Mouse (Mus musculus) ZHBTc4 (cell line): Measurements from ENCODE around the gene Mafg.
"Not testable (repeated sequence)": the region's sequence is repeated elsewhere in the genome, so short reads cannot be mapped to it uniquely, and the experiment has no call there.

Experiments used
- DNase-seq: peaks from one replicate; pipeline ENCODE4 v3.0.0-alpha.2; 2011; ENCODE audit warnings: low read depth, low spot score

The Mafg gene

DNA sequence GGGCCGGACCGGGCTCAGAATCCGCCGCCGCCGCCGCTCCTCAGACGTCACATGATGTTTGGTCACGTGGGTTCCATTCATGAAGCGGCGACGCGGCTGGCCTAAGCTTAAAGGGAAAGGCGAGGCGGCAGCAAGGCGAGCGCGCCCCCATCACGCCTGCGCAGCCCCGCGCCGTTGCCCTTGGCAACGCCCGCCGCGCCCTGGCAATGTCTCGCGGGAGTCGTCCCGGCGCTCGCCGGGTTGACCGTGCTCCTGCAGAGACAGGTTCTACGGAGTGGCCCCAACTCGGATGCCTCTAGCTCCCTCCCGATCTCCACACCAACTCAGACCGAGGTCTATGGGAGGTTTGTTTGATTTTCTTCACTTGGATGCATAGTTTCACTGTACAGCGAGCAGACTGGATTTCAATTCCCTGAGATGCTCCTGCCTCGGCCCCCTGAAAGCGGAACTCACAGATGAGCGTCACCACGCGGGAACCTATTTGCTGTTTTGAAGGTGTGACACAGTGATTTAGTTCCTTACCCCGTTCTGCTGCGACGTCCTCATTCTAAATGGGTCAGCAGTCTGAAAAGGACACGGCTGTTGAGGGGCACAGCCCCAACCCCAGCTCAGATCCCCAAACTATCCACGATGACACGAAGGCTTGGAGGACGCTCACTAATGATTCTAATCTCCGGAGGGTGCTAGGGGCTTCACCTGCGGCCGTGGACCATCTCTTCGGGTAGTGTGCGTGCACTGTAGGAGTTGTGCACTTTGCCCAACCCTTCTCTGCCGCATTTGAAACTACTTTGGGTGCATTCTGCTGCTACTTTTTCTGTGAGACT lies at the start of gene Mafg:
Gene Mafg (minus strand): TSS at position 81 of the 824 bp plus-strand sequence.
- DNase-seq, result peak; percentile 99

DNA sequence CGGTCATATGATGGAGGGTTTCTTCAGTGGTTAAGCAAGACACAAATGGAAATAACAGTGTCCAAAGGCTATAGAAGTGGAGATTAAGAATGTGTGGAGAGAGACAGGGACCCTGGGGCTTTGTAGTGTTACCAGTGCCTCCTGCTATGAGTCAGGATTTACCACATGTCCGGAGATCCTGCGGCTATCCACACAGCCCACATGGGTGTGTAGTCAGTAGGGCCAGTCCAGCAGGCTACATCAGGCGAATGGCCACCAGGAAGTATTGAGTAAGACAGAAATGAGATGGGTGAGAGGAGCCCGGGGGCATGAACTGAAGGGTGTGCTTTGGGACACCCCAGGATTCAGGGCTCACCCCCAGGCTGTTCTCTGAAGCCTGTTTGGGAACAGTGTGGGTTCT lies 49.3 kb upstream of the Mafg start:
- no peak for DNase-seq

DNA sequence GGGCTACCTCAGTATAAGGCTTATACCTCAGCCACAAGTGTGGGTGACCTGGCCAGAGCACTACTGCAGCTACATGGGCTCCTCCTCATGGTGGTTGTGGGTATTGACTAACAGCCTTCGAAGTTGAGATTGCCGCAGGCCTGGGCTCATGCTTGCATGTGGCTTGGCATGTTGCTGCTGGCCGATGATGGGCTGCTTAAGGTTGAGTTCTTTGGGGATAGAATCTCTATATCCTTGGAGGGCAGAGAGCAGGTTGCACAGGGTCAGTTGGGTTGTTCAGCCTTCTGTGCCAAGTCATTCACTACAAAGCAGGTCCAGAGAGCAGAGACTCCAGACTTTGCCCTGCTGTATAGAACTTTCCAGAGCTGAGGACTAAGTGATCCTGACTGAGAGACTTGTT lies 46.5 kb upstream of the Mafg start:
- DNase-seq, result peak; percentile 71

DNA sequence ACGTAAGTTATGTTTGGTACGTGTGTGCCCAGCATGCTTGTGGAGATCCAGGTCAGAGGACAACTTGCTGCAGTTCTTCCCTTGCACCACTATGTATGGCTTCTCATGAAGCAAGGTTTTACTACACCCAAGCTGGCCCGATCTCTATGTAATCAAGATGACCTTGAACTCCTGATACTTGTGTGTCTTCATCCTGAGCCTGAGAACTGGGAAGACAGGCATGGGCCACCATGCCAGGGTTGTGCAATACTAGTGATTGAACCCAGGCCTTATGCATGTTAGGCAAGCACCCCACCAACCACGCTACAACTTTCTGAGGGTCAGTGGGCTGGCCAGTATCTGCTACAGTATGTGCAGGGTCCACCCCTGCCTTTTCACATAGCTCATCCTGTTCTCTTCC lies 43.6 kb upstream of the Mafg start:
- DNase-seq, result no peak

DNA sequence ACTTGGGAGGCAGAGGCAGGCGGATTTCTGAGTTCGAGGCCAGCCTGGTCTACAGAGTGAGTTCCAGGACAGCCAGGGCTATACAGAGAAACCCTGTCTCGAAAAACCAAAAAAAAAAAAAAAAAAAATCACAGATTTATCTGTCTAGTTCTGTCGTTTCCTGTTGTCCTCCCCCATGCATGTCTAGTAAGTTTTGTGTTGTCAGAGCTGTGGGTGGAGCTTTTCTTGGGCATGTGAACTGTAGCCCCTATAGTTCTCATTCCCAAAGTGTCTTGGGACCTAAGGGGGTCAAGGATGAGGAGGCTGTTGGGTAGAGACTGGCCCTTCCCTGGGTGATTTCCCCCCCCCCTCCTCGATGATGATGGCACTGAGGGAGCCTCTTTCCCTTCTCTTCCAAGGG lies 42.5 kb upstream of the Mafg start:
- DNase-seq, result not testable (repeated sequence)

DNA sequence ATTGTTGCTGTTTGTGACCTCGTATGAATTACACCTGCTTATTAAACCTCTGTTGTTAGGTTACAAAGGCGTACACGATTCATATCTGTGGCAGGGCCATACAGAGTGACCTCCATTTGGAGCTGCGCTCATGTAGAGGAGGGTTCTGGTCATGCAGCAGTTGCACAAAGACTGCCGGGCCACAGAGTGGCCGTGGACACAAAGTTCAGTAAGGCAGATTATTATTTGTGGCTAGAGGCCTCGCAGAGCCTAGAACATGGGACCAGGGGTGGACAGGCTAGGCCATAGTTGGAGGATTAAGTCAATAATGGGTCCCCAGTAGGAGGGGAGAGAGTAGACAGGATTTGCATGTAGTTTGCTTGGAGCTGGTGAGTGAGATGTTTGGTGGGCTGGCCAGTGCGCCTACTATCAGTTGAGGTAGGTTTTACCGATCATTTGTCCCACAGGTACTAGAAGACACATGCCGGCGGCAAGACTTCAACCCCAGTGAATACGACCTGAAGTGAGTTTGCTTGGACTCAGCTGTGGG lies 40.3 kb upstream of the Mafg start:
- DNase-seq, result no peak

DNA sequence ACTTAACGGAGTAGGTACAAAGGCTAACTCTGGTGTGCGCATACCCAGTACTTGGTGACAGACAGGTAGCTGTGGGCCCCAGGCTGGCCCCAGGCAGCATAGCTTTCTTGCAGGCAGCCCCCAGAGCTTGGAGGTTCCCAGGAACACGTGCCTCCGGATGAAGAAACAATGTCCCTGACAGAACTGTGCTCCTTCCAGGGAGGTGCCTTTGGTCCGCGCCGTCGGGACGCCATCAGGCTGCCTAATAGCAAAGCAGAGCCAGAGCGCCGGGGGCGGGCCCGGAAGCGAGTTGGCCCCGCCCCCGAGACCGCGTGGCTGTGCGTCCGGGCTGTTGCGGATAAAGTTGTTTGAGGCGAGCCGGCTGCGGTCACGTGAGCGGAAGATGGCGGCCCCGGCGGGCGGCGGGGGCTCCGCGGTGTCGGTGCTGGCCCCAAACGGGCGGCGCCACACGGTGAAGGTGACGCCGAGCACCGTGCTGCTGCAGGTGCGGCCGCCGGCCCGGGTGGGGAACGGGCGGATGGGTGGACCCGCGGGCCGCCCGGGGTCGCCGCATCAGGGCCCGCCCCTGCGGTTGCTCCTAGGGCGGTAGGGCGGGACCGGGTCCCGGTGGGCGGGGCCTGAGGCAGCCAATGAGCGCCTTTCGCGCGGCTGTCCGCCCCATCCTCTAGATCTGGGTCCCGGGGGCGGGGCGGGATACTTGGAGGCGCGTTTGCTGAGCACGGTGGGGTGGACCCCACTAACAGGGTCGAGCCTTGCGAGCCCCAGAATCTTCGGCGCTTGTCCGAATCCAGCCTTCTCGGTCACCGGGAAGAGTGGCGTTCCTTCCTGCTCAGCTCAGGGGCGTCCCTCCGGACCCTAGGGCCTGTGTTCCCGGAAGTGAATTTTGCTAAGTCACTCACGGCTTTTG lies 39.5 kb upstream of the Mafg start, which contains the start of gene Aspscr1:
Gene Aspscr1 (plus strand): TSS at position 287 of the 907 bp plus-strand sequence.
- peak; percentile 98 for DNase-seq

DNA sequence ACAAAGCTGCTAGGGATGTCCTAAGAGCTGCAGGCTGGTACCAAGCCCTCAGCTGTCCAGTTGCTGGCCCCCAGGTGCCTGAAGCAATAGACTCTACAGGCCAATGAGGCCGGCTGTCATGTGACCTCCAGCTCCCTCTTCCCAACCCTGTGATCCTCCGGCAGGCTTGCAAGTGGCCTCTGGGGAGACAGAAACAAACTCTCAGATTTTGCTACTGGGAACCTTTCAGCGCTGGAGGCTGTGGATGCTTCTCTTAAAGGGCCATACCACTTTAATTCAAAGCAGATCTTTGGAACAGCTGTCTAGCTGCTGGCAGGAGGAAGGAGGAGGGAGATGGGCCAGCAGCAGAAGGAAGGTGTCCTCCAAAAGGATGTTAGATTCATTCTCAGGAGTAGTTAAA lies 33.2 kb upstream of the Mafg start:
- peak; percentile 62 for DNase-seq

DNA sequence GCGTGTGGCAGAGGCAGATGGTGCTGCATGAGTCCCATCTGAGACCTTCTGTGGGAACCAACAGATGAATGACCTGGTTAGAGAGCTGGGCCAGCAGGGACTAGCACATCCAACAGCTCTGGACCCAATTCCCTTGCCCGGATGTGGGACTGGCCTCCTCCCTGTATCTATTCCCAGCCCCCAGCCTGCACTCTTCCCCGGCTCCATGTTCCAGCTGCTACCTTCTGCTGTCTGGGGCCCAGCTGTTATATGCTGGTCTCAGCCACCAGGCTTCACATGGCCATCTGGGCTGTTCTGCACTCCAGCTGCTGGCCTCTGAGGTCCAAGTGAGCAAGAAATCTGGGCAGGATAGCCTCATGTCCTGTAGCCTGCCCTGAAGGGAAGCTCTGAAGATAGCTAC lies 32.0 kb upstream of the Mafg start:
- no peak for DNase-seq

DNA sequence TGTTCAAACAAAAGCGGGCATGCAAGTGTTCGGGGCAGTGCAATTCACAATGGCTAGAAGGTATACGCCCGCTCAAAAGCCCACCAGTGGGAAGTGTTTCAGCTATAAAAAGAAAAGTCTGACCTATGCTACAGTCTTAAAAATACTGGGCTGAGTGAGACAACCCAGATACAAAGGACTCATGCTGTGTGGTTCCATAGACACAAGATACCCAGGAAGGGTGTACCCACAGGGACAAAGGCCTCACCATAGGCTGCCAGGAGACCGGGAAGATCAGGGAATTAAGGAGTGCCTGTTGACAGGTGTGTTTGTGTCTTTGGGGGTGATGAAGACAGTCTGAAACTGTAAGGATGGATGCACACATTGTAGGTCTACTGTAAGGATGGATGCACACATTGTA lies 30.3 kb upstream of the Mafg start:
- peak; percentile 95 for DNase-seq

DNA sequence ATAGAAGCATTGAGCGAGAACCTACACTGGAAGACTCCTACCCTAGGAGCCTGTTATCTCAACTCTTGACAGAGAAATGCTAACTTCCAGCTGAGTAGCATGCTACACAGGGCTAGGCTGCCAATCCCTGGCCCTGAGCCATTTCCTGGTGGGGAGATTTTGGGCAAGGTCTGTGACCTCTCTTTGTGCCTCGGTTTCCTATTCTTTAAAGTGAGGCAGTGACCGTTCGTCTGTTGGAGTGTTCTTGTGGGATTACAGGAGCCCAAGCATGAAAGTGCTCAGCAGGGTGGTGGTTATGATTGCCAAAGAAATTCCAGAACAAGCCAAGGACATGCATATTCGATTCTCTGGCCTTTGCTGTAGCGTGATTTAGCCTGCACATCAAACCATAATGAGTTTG lies 29.4 kb upstream of the Mafg start:
- no peak for DNase-seq

DNA sequence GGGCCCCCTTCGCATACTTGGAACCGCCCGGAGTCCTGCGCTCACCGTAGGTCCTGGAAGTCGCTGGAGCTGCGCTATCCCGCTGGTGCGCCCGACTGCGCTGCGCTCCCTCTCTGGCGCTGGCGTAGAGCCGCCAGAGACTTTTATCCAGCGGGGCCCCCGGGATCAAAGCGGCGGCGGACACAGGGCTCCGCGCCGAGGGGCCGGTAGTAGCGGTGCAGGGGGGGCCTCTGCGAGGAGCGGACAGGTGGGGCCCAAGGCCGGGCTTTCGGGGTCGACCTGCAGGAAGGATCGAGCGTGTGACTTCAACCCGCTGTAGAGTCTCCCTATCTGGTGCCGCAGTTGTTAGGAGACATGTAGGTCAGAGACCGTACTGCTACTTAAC lies 27.7 kb upstream of the Mafg start, which contains the start of gene Notum:
Gene Notum (minus strand): TSS at position 100 of the 385 bp plus-strand sequence.
- no peak for DNase-seq

DNA sequence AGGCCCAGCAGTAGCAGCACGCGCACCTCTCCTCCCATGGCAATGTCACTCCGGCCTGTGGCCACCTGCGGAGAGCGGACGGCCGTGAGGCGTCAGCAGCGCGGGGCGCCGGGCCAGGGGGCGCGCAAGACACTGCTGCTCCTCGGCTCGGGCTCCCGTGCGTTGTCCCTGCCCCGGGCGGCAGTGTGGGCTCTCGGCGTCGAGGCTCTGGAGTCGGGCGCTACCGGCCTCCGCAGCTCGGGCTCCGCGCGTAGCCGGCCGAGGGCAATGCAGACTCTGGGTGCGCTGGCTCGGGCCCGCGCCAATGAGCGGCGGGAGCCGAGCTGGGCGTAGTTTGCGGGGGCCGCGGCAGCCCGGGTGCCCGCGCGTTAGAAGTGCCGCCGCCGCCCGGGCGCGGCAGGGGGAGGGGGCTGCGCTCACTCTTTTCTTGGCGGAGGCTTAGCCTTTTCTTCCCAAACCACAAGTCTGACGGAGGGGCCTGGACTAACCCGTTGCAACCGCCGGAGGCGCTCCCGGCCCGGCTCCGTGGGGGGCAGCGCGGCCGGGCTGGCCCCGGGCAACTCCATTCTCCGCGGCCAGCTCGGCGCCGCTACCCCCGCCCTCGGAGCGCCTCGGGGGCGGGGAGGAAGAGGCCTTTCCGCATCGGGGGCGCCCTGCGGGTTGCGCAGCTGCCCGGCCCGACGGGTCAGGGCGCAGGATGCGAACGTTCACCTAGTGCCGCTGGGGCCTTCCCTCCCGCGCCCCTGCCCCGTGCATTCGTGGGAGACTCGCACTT lies 27.1 kb upstream of the Mafg start:
- peak; percentile 84 for DNase-seq

DNA sequence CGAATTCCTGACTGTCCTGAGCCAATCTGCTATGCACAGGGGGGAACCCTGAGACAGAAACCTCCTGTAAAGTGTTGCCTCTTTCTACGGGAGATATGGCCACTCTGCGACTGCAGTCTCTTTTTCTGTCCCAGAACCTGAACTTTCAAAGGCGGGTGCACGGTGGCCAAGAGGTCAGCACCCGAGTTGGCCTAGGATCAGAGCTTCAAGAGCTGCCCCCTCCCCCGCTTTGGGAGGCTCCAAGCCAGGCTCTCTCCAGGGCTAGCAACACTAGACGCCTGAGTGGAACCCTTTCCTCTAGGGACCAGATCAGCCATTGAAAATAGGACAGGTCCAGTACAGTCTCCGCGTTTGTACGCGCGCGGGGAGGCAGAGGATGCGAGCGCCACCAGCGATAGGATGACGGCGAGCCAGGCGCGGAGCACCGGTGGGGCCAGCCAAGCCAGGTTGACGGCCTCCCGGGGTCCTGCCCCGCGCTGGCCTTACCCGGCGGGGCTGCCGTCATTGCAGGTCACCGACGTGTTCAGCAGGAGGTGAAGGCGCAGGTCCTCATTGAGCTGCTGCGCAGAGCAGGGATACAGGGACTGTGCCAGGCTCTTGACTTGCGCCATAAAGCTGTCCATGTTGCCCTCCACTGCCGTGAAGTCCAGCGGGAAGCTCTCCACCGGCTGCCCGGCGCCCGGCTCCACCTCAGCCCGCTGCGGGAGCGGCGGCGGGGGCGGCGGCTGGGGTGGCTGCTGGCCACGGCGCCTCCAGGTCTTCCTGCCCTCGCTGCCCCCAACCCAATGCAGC lies 26.3 kb upstream of the Mafg start:
- DNase-seq, result peak; percentile 34

DNA sequence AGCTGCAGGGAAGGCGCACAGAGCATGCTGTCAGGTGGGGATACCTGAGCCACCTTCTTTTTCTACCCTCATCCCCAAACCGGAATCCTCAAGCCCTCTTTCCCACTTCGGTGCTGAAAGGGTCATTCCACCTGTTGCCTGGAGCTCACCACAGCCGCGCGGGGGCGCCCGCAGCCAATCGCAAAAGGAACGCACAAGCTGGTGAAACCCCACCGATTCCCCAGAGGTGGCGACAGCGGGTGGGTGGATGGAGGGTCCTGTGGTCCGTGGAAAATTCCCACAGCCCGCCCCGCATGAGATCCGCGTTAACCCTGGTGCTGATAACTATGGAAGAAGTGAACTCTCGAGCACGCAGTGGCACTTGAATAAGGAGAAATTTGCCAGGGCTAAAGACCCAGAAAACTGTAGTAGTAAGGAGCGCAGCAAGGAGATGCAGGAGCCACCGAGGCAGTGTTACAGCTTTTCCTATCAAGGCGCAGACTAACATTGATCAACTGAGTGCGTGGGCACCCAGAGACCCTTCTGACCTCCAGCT lies 25.5 kb upstream of the Mafg start:
- peak; percentile 95 for DNase-seq

DNA sequence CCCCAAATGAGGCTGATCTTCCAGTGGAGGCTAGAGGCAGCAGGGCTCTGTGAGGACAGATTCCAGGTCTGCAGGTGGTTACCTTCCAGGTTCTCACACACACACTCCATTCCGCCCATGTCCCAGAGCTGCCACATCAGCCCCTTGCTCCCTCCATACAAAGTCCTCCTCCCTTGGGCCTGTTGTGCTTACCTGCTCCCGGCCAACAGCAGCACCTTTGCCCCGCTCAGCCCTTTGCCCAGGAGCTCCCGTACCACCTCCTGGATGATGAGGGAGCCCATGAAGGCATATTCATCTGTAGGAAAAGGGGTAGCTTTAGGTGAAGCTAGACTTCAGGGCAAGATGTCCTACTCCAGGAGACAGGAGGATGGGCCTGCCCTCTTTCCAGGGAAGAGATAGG lies 23.9 kb upstream of the Mafg start:
- no peak for DNase-seq

DNA sequence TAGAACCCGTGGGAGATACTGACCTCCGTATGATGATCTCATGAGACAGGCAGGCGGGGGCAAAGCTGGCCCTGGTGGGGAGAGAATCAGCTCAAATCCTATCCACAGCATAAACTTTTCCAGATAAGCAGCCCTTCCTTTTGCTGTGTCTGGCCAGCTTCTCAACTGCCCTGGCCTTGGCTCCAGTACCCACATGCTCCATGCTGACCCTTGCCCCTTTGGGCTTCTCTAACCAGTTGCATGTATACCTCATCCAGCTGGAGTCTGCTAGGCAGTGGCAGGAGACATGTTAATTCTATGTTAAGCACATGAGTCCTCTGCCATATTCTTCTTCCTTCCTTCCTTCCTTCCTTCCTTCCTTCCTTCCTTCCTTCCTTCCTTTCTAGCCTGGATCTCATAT lies 21.3 kb upstream of the Mafg start:
- no peak for DNase-seq

DNA sequence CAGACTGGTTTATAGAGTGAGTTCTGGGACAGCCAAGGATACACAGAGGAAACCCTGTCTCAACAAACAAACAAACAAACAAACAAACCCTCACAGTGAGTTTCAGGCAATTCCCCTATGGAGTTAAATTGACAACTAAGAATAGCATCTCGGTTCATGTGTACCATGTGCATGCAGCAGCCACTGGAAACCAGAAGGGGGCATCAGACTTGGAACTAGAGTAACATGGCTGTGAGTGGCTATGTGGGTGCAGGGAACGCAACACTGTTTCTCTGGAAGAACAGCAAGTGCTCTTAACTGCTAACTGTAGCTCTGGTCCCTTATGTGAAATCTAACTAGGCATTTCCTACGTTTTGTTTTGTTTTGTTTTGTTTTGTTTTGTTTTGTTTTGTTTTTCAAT lies 18.5 kb upstream of the Mafg start:
- DNase-seq, result peak; percentile 83

DNA sequence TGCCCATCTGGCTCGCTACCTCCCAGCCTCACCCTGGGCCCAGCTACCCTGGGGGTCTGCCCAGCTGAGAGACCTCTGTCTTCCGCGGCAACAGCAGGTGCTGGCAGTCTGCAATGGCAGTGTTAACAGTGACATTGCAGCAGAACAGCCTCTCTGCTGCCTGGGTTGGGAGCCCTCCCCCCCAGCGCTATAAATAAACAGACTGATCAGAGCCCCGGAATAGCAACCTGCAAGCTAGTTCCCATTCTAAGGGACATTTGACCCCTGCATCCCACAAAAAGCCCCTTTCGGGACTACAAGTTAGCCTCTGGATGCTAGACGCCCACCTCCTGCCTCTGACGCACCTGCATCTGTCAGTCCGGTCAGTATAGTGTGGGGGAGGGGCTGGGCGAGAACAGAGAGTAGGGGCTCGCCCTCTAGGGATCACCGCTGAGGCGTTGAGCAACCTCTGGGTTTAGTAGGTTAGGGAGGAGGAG lies 14.6 kb upstream of the Mafg start, which contains the start of gene Myadml2:
Gene Myadml2 (minus strand): TSS at position 158 of the 476 bp plus-strand sequence.
- peak; percentile 84 for DNase-seq
